Mouse (Mus musculus): ENCODE results near the gene Furin. TPM values are rescaled to one million over a fixed set of nuclear protein-coding genes. Genes with fewer than 3 reads are reported as not detected.
A peak's percentile ranks its signal among the peaks of the same experiment; 100 is the strongest.
"Not testable (repeated sequence)": the region's sequence is repeated elsewhere in the genome, so short reads cannot be mapped to it uniquely, and the experiment has no call there.

The Furin gene
- total RNA-seq, 2 experiments from 2014 or later: 37.1 to 39.9 TPM

- no peak for DNase-seq (ENCODE audit: low spot score in 2 of 2)
These were observed 3.2 kb downstream of the Furin start for GRCm38 (mm10) chr7:80401860-80402641.

DNA sequence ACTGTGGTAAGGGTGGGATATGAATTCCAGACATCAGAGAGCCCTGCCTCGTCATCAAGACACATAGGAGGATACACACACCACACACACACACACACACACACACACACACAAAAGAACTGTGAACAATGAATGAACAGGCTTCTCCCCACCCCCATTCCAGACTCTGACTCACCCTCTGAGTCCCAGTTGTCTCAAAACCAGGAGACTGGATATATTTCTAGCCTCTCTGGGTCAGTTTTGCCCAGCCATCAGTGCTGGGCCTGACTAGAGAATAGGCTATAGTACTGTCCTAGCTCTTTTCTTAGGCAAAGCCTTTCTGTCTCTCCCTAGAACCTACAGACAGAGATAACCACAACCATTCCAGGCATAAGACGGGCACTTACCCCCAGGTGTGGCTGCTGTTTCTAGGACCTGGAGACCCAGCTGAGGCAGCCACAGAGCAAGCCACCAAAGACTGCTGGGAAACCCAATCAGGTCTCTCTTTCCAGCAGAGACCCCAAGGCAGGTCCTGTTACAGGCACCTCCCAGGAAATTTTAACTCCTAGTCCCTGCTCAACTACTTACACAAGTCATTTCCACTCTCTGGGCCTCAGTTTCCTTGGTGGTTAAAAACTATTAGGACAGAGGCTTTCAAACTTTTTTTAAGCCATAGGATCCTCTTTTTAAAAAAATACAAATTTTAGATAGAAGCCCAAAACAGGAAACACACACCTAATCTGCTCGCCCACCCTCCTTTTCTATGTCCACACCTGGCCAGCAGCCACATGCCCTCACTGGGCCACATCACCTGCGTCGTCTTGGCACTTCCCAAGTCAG lies 4.0 kb downstream of the Furin start:
- peak; percentile 48 to 52 for DNase-seq (ENCODE audit: low spot score in 2 of 2)

- DNase-seq (ENCODE audit: low spot score in 2 of 2): no peak
These were observed 4.7 kb downstream of the Furin start for GRCm38 (mm10) chr7:80400571-80400970.

DNA sequence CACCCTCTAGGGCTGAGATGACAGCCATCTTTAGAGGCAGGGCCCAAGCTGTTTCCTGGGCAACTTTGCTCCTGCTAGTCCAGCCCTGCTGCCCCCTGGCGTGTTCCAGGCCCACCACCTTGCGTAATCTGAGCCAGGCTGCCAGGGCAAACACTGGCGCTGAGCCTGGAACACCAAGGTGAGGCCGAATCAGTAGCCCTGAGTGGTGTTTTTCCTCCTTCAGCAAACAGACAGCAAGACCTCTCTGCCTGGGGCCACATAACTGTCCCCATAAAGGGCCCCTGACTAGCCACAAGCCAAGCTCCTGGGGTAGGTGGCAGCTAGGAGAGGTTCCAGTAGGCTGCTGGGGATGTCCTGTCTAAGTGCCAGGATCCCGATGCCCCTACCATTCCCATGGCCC lies 5.1 kb downstream of the Furin start:
- no peak for DNase-seq (ENCODE audit: low spot score in 2 of 2)

- no peak for DNase-seq (ENCODE audit: low spot score in 2 of 2)
These were observed 6.4 kb downstream of the Furin start for GRCm38 (mm10) chr7:80398654-80399444.

- DNase-seq (ENCODE audit: low spot score in 2 of 2): peak; percentile 48 to 74
These were observed 7.2 kb downstream of the Furin start for GRCm38 (mm10) chr7:80397986-80398385.

- not testable (repeated sequence) for DNase-seq (ENCODE audit: low spot score in 2 of 2)
These were observed 8.8 kb downstream of the Furin start for GRCm38 (mm10) chr7:80396427-80396826.

- DNase-seq (ENCODE audit: low spot score in 2 of 2): no peak
These were observed 10.6 kb downstream of the Furin start for GRCm38 (mm10) chr7:80394600-80394999.

GRCm38 (mm10) chr7:80392119-80392518 lies 13.1 kb downstream of the Furin start:
- no peak for DNase-seq (ENCODE audit: low spot score in 2 of 2)

DNA sequence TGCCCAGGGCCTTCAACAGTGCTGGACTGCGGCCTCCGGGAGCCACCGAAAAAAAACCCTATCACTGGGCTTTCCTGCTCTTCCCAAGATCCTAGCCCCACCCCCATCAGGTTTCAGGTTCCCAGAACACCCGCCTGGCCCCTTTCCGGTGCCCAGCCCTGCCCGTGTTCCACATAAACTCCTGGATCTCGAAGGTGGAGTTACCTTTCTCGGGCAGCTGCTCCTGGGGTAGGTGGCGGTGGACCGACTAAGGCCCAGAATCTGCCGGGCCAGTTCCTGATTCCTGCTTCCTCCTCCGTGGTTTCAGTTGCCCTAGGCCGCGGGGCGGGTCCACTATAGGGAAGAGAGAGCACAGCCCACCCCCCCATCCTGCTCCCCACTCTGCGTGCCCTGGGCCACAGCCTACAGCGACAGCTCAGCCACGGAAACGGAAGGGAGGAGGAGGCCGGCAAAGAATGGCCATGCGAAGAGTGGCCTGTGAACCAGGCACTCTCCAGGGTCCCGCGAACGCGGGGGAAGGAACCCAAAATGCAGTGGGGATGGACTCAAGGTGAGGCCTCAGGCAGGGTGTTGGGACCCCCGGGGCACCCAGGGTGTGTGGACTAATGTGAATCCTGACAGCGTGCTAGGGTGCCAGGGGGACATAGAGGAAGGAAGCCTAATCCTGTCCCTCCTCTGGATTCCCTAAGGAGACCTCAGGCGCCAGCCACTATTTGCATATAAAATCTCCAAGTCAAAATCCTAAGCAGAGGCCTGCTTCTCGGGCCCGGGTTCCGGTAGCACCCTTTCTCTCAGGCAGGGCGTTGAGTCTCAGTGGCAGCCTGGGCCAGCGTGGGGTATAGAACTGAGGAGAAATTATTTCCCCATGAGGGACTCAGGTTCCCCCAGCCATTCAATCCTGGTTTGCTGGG lies 17.3 kb downstream of the Furin start, which contains the start of gene Fes:
TSS of gene Fes (minus strand) at position 314 of the 911 bp plus-strand sequence.
- DNase-seq (ENCODE audit: low spot score in 2 of 2): no peak

DNA sequence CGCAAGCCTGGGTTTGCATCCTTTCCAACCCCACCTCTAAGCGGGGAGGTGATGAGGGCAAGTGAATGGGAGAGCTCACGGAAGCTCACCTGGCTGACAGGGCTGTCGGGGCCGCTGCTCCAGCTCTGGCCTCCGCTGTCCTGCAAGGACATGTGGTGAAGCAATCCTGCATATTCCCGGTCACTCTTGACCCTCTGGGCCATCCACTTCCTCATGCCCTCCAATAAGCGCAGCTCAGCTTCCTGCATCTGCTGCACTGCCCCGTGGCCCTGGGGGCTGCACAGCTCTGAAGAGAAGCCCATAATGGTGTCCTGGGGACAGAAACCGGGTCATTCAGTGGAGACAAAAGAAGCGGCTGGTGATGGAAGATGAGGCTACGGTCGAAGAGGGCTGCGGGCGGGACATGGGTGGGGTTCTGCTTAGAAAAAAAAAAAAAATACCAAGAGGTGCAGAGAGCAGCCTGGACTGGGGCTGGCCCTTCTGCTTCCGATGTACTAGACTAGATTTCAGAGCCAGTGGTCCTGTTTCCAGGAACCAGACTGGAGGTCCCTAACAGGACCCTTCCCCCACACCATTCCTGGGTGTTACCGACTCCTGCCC lies 18.1 kb downstream of the Furin start:
- DNase-seq (ENCODE audit: low spot score in 2 of 2): no peak

DNA sequence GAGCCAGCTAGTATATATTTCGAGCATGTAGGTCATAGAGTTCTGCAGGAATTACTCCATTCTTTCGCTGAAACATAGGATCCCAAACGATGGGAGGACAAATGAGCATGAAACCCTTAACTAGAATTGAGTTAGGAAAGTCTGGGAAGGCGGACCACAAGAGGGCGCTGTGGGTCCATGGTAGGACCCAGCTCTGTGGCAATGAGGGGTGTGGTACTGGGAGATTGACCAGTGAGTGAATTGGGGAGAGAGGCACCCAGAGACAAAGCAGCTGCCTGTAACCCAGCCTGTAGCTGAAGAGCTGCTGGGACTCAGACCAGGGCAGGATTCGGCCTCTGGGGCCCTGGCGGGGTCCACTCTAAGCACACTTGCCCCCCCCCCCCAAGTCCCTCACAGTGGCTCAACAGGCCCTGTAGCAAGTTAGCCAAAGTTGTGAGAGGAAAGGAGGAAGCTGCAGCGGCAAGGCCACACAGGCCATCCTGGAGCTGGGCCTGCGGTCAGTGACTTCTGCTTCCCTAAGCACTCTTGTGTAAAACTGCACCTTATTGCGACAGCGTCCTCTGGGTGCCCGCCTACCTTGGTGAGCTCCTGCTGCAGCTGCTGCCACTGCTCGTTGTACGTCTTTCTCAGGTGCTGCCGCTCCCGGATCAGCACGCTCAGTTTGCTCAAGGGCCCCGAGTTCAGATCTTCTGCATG lies 18.9 kb downstream of the Furin start:
- peak; percentile 89 to 95 for DNase-seq (ENCODE audit: low spot score in 2 of 2)

GRCm38 (mm10) chr7:80382919-80383318 lies 22.3 kb downstream of the Furin start:
- DNase-seq (ENCODE audit: low spot score in 2 of 2): no peak

GRCm38 (mm10) chr7:80379531-80379930 lies 25.7 kb downstream of the Furin start:
- no peak for DNase-seq (ENCODE audit: low spot score in 2 of 2)

GRCm38 (mm10) chr7:80377471-80377870 lies 27.8 kb downstream of the Furin start:
- DNase-seq (ENCODE audit: low spot score in 2 of 2): peak in 1 of 2 experiments; percentile 63

DNA sequence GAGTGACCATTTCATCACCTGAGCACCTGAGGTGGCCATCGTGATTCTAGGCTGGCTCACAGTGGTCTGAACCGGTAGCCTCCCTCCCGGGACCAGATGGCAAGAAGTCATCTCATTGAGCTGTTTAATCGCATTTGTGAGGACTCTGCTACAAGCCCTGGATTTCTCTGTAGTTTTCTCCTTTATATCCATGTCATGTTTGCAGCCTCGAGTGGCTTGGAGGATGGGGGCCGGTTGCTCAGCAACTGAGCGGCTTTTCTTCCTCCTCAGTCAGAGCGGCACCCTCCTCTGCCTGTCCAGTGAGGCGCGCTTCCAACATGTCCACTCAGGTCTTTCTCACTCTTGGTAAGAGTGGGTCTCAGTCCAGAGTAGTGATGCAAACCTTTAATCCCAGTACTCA lies 29.0 kb downstream of the Furin start:
- no peak for DNase-seq (ENCODE audit: low spot score in 2 of 2)

DNA sequence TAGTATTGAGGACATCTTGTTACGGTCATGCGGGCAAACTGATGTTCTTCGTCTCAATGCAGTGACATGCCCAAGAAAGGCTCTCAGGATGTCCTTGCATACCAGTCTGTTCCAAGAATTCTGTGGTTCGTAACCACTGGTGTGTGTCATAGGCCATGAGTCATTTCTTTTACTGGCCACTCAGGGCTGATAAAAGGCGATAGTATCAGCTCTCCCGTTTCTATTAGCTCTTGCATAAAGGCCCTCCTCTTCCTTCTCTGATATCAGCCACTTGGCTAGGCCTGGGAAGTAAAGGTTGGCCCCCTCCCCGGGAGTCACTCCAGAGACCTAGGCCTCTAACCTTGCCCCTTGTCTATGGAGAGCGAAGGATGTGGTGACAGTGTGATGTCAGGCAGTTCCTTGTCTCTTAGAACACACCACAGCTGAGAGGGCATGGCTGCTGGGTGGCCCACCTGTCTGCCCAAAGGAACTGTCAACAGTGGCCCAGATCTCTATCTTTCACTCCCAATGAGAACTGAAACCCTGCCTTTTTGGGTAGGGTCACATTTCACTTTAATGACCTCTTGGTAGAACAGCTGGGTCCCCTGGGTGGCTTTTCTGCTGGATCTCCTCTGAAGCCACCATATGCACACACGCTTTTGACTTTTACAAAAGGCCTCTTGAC lies 29.7 kb downstream of the Furin start:
- DNase-seq (ENCODE audit: low spot score in 2 of 2): no peak

DNA sequence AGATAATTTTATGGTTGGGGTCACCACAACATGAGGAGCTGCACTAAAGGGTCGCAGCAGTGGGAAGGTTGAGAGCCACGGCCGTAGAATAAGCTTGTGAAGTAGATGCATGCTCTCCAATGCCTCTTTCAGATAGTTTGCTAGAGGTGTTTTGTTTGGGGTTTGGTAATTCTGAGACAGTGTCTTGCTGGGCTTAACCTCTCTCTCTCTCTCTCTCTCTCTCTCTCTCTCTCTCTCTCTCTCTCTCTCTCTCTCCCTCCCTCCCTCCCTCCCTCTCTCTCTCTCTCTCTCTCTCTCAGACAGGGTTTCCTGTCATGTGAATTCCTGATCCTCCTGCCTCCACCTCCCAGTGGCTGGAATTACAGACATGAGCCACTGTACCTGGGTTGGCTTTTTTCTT lies 30.5 kb downstream of the Furin start:
- no peak for DNase-seq (ENCODE audit: low spot score in 2 of 2)

DNA sequence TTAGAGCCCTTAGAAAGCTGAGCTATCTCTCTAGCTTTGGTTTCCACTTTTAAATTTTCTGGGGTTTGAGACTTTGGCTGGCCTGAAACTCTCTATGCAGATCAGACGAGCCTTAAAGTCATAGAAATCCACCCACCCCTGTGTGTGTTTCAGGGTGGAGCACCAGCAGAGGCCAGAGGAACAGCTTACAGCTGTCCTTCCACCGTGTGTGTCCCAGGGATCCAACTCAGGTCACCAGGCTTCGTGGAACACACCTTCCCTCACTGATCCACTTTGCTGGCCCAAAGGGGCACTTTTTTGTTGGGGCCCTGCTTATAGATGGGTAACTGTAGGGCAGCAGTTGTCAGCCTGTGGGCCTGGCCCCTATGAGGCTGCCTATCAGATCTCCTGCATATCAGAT lies 31.0 kb downstream of the Furin start:
- no peak for DNase-seq (ENCODE audit: low spot score in 2 of 2)
